Comparison of ENCODE assay signal across 10 mouse cellular contexts in genomic region chr9:110306371-110306770, GRCm38 (mm10). TPM values are rescaled to one million over a fixed set of nuclear protein-coding genes. Genes with fewer than 3 reads are reported as not detected.
DNase-seq lines count a peak whose midpoint lies in the region; ATAC-seq and TF ChIP-seq lines count a peak whose summit lies in the region.
"Had no signal": no experiment of that assay in that cellular context is flagged by ENCODE, and none has a peak within 500 bp of the region (broad histone marks: within the 10 kb centered on the region; RNA-seq: fewer than 3 reads in every experiment).

No protein-coding gene starts in this region.

- H3K36me3 ChIP-seq in erythroblast, embryonic 14.5 days (ENCODE audit: control insufficient read depth) = peaks cover 16% of the 10 kb centered on the region
- peaks cover 34% of the 10 kb centered on the region for H3K36me3 ChIP-seq in E14TG2a.4 (ENCODE audit: insufficient read depth, low read length)
- peaks cover 17% of the 10 kb centered on the region for H3K36me3 ChIP-seq in hindbrain, embryonic 12.5 days
- peaks cover 5% of the 10 kb centered on the region for H3K36me3 ChIP-seq in midbrain, embryonic 11.5 days (ENCODE audit: control insufficient read depth, insufficient read depth, low read length)

- WGBS in hindbrain, embryonic 12.5 days = 96% methylated on average over 5 of the region's 5 CpGs
- 94% methylated on average over 5 of the region's 5 CpGs for WGBS in midbrain, embryonic 11.5 days

- peak overlapping the region; percentile 87 for H3K4me3 ChIP-seq in erythroblast, embryonic 14.5 days (replicated peaks)
- peak overlapping the region; percentile 89; the same call in 1 of the 2 replicates for H3K4me3 ChIP-seq in E14TG2a.4 (replicated peaks; ENCODE audit: low read length)
- peak overlapping the region; percentile 54; the same call in 1 of the 2 replicates for H3K4me3 ChIP-seq in hindbrain, embryonic 12.5 days
- H3K4me3 ChIP-seq in midbrain, embryonic 11.5 days (ENCODE audit: low read depth, low read length) = no peak overlapping the region

- H3K27me3 ChIP-seq in erythroblast, embryonic 14.5 days (ENCODE audit: control insufficient read depth) = no peaks in the 10 kb centered on the region
- no peaks in the 10 kb centered on the region for H3K27me3 ChIP-seq in E14TG2a.4 (ENCODE audit: insufficient read depth, low read length)
- H3K27me3 ChIP-seq in hindbrain, embryonic 12.5 days = no peaks in the 10 kb centered on the region
- no peaks in the 10 kb centered on the region for H3K27me3 ChIP-seq in midbrain, embryonic 11.5 days (ENCODE audit: control insufficient read depth, insufficient read depth, low read length)

- no peak for TF ChIP-seq CTCF in E14TG2a.4 (conservative IDR thresholded peaks at IDR 0.05; ENCODE audit: low read length)

- H3K4me1 ChIP-seq in erythroblast, embryonic 14.5 days (ENCODE audit: control insufficient read depth) = peaks cover 40% of the 10 kb centered on the region
- peaks cover 23% of the 10 kb centered on the region for H3K4me1 ChIP-seq in E14TG2a.4 (replicated peaks; ENCODE audit: low read depth, low read length)
- H3K4me1 ChIP-seq in hindbrain, embryonic 12.5 days = peaks cover 8% of the 10 kb centered on the region
- peaks cover 2% of the 10 kb centered on the region; the same call in 1 of the 2 replicates for H3K4me1 ChIP-seq in midbrain, embryonic 11.5 days (ENCODE audit: control insufficient read depth, insufficient read depth, low read length)

- H3K9me3 ChIP-seq in erythroblast, embryonic 14.5 days (ENCODE audit: control insufficient read depth, low read length) = peaks cover 8% of the 10 kb centered on the region
- H3K9me3 ChIP-seq in E14TG2a.4 (ENCODE audit: low read length) = peaks cover 13% of the 10 kb centered on the region
- H3K9me3 ChIP-seq in hindbrain, embryonic 12.5 days (replicated peaks) = no peaks in the 10 kb centered on the region
- H3K9me3 ChIP-seq in midbrain, embryonic 11.5 days (ENCODE audit: control insufficient read depth, low read length) = no peaks in the 10 kb centered on the region

- H3K27ac ChIP-seq in hindbrain, embryonic 12.5 days = no peak overlapping the region
- no peak overlapping the region for H3K27ac ChIP-seq in midbrain, embryonic 11.5 days (ENCODE audit: low read depth, low read length)

- H3K9ac ChIP-seq in hindbrain, embryonic 12.5 days = no peak overlapping the region
- no peak overlapping the region for H3K9ac ChIP-seq in midbrain, embryonic 11.5 days (ENCODE audit: low read length)

- no peak for ATAC-seq in erythroblast, adult 5-6 weeks (replicated peaks; ENCODE audit: low FRiP score, poor library complexity, severe bottlenecking)
- no peak for ATAC-seq in hindbrain, embryonic 12.5 days (ENCODE audit: low FRiP score)
- ATAC-seq in midbrain, embryonic 11.5 days (ENCODE audit: low FRiP score) = no peak
- ATAC-seq: inflammation-experienced regulatory T-cells, adult 6 months had no signal

- H3K4me2 ChIP-seq in hindbrain, embryonic 12.5 days (replicated peaks) = peak overlapping the region; percentile 64; the same call in 1 of the 2 replicates
- no peak overlapping the region for H3K4me2 ChIP-seq in midbrain, embryonic 11.5 days

- DNase-seq in midbrain, embryonic 11.5 days (ENCODE audit: low spot score, missing footprints) = peak; percentile 59
- no peak for DNase-seq in frontal cortex, adult 2 months (ENCODE audit: extremely low spot score in 1 of 2, low spot score in 1 of 2)
- no peak for DNase-seq in layer of hippocampus, postnatal 36 days
- DNase-seq in cerebellum, postnatal 25 days = no peak
- DNase-seq: right cerebral cortex, adult 18-20 months had no signal

RNA-seq across cellular contexts. Expression of gene Elp6, which starts 1.4 kb away (rescaled TPM):
- polyA plus RNA-seq in erythroblast, embryonic 14.5 days (2012) = 0.34 and 0.40 TPM in 2 replicates
- total RNA-seq in erythroblast, adult 5-6 weeks (2015; ENCODE audit: low replicate concordance) = 0.19 and 1.5 TPM in 2 replicates
- 0.56 and 1.8 TPM in 2 replicates for total RNA-seq in erythroblast, adult 5-6 weeks (2017; ENCODE audit: low replicate concordance)
- 31.5 and 32.2 TPM in 2 replicates for polyA plus RNA-seq in hindbrain, embryonic 12.5 days (2016; fragmentation: Nextera tagmentation; extraction: Ambion mirVana)
- polyA plus RNA-seq in midbrain, embryonic 11.5 days (2014; fragmentation: Nextera tagmentation; extraction: Ambion mirVana) = 32.8 and 40.2 TPM in 2 replicates
- polyA plus RNA-seq in frontal cortex, adult 2 months (2012; rRNA removed) = 20.8 and 21.8 TPM in 2 replicates
- 10 to 100 TPM in 1 of 2 experiments, 1 to 10 TPM in 1; 9.7 to 13.8 TPM for total RNA-seq in layer of hippocampus, postnatal 36 days (2021)

RNA-seq across cellular contexts. Expression of gene Scap, which starts 26.7 kb away (rescaled TPM):
- polyA plus RNA-seq in erythroblast, embryonic 14.5 days (2012) = 1.5 and 1.7 TPM in 2 replicates
- 6.9 and 13.8 TPM in 2 replicates for total RNA-seq in erythroblast, adult 5-6 weeks (2015; ENCODE audit: low replicate concordance)
- 2.6 and 3.7 TPM in 2 replicates for total RNA-seq in erythroblast, adult 5-6 weeks (2017; ENCODE audit: low replicate concordance)
- 38.3 and 47.3 TPM in 2 replicates for polyA plus RNA-seq in hindbrain, embryonic 12.5 days (2016; fragmentation: Nextera tagmentation; extraction: Ambion mirVana)
- 19.2 and 24.9 TPM in 2 replicates for polyA plus RNA-seq in midbrain, embryonic 11.5 days (2014; fragmentation: Nextera tagmentation; extraction: Ambion mirVana)
- polyA plus RNA-seq in frontal cortex, adult 2 months (2012; rRNA removed) = 42.4 and 45.8 TPM in 2 replicates
- 10 to 100 TPM; 97.4 to 98.6 TPM for total RNA-seq in layer of hippocampus, postnatal 36 days (2021)

Comparison
In these comparisons a context has a peak if more than half of its experiments do, and no peak if none do; other contexts are left out.
1. RNA of gene Elp6, which starts 1.4 kb away (polyA plus RNA-seq): 32.8 to 40.2 TPM in midbrain, embryonic 11.5 days, 31.5 to 32.2 TPM in hindbrain, embryonic 12.5 days and 20.8 to 21.8 TPM in frontal cortex, adult 2 months; 0.34 to 0.40 TPM in erythroblast, embryonic 14.5 days; every median in the first group is over 10 times any median in the second.